Mouse (Mus musculus) liver, postnatal 0 days (tissue): ENCODE results near the gene Camk2g.

Source experiments
- CTCF ChIP-seq: sonication (generic); IDR thresholded peaks from 2 replicates; pipeline ENCODE4 v1.5.1; 2016; ENCODE audit warnings: antibody characterized with exemption, low read depth
- EP300 ChIP-seq: IDR thresholded peaks from 2 replicates; pipeline ENCODE4 v1.6.1; 2016; ENCODE audit warnings: antibody characterized with exemption, low read depth, mild to moderate bottlenecking

GRCm38 (mm10) chr14:20694185-20694883, 99.6 kb downstream of the Camk2g start:
- no peak for TF ChIP-seq CTCF
- TF ChIP-seq EP300, result no peak
